Mouse (Mus musculus): Measurements from ENCODE around the gene Lsm7. TPM values are rescaled to one million over a fixed set of nuclear protein-coding genes. Genes with fewer than 3 reads are reported as not detected.

Lsm7 gene
- total and polyA plus RNA-seq, 3 experiments, result 198 to 411 (median 374) TPM

DNA sequence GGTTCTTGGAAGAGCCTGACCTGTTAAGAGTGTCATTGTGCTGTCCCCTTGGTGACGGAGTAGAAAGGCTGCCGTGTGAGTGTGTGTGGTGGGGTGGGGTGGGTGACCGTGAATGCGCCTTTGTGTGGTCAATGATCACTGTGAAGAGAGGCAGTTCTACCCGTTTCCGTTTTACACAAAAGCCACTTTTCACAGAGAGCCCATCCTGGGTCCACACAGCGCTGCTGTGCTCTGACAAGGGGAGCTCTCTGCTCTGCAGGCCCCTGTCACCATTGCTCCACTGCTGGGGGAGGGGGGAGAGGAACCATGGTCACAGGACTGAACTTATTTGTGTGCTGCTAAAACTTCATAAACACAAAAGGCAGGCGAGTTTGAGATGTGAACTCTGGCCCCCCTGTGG is 2.4 kb upstream of the Lsm7 start:
- Histone ChIP-seq H3K9me3 (replicated peaks; ENCODE audit: low read length) (no peaks in the 10 kb centered on the region), H3K27ac (ENCODE audit: insufficient read depth, low read depth) (no peak overlapping the region), H3K4me2 (ENCODE audit: insufficient read depth, low read depth, poor library complexity, severe bottlenecking) (no peak overlapping the region), H3K36me3 (replicated peaks in 1 of 2; ENCODE audit: control insufficient read depth in 1 of 2, insufficient read depth in 1 of 2, low read length in 1 of 2) (peaks cover 24 to 53% of the 10 kb centered on the region in 2 experiments), H3K4me3 (replicated peaks in 1 of 3; ENCODE audit: low read depth in 2 of 3, low read length in 2 of 3, poor library complexity in 1 of 3) (no peak overlapping the region), H3K4me1 (ENCODE audit: control insufficient read depth in 1 of 2, insufficient read depth in 2 of 2) (peaks cover 10 to 34% of the 10 kb centered on the region in 2 experiments), H3K9ac (ENCODE audit: insufficient read depth, low read depth) (no peak overlapping the region), H3K79me2 (replicated peaks; ENCODE audit: control insufficient read depth, extremely low read depth, insufficient read depth, poor library complexity, severe bottlenecking) (peaks cover 16% of the 10 kb centered on the region), H3K27me3 (replicated peaks) (no peaks in the 10 kb centered on the region)
- in situ Hi-C loops (cut with MboI; ENCODE audit: low pct_ligation_motif_present, low pct_unique_long_range_greater_than_20kb, low sequenced_read_pairs) (loop anchor here (5.0 kb wide), 1 partner anchor 35 kb away; no protein-coding TSS in a partner anchor), dilution Hi-C loops (cut with MboI; ENCODE audit: extremely low pct_ligation_motif_present, extremely low pct_unique_long_range_greater_than_20kb, low sequenced_read_pairs) (no loop called here)
- DNase-seq (ENCODE audit: extremely low read depth), result no peak
- TF ChIP-seq RAD21 (IDR thresholded peaks at IDR 0.05; ENCODE audit: low read depth, low read length), result no peak
- TF ChIP-seq MAFK (IDR thresholded peaks at IDR 0.05; ENCODE audit: insufficient replicate concordance, low read length), result no peak
- TF ChIP-seq MAZ (IDR thresholded peaks at IDR 0.05; ENCODE audit: low read depth, low read length), result no peak
- TF ChIP-seq USF2 (conservative IDR thresholded peaks at IDR 0.05; ENCODE audit: low read depth, low read length), result no peak
- TF ChIP-seq EP300 (IDR thresholded peaks at IDR 0.05; ENCODE audit: low read length), result no peak
- no peak for TF ChIP-seq MYC (IDR thresholded peaks at IDR 0.05; ENCODE audit: low read depth, low read length)
- TF ChIP-seq ZKSCAN1 (IDR thresholded peaks at IDR 0.05; ENCODE audit: borderline replicate concordance, low read depth, low read length), result no peak
- no peak for TF ChIP-seq IRF4 (IDR thresholded peaks at IDR 0.05; ENCODE audit: low read depth, low read length)
- no peak for TF ChIP-seq POLR2A (IDR thresholded peaks at IDR 0.05; ENCODE audit: low read depth, low read length)
- TF ChIP-seq ZC3H11A (IDR thresholded peaks at IDR 0.05; ENCODE audit: low read depth, low read length), result no peak

DNA sequence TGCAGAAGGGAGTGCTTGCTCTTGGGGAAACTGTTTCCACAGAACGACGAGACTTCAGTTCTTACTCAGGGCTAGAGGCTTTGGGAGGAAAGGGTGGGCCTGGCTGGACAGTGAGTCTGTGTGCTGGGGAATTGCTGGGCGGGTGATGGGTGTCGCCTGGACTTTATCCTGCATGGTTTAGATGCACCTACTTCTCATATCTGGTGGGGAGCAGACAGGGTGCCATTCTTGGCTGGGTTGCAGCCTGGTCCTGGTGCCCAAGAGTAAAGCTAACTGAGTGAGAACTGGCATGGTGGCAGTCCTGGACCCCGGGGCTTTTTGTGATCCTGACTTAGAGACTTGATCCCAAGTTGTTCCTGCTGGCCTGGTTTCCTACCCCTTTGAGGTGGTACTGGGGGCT is 1.9 kb upstream of the Lsm7 start:
- no peak overlapping the region for H3K4me3 ChIP-seq (replicated peaks in 1 of 3; ENCODE audit: low read depth in 2 of 3, low read length in 2 of 3, poor library complexity in 1 of 3)
- dilution Hi-C loops (cut with MboI; ENCODE audit: extremely low pct_ligation_motif_present, extremely low pct_unique_long_range_greater_than_20kb, low sequenced_read_pairs), result no loop called here
- H3K9me3 ChIP-seq (replicated peaks; ENCODE audit: low read length), result no peaks in the 10 kb centered on the region
- H3K4me2 ChIP-seq (ENCODE audit: insufficient read depth, low read depth, poor library complexity, severe bottlenecking), result no peak overlapping the region
- no peak overlapping the region for H3K9ac ChIP-seq (ENCODE audit: insufficient read depth, low read depth)
- H3K27me3 ChIP-seq (replicated peaks), result no peaks in the 10 kb centered on the region
- H3K27ac ChIP-seq (ENCODE audit: insufficient read depth, low read depth), result no peak overlapping the region
- H3K79me2 ChIP-seq (replicated peaks; ENCODE audit: control insufficient read depth, extremely low read depth, insufficient read depth, poor library complexity, severe bottlenecking), result peaks cover 16% of the 10 kb centered on the region
- peaks cover 24 to 53% of the 10 kb centered on the region in 2 experiments for H3K36me3 ChIP-seq (replicated peaks in 1 of 2; ENCODE audit: control insufficient read depth in 1 of 2, insufficient read depth in 1 of 2, low read length in 1 of 2)
- H3K4me1 ChIP-seq (ENCODE audit: control insufficient read depth in 1 of 2, insufficient read depth in 2 of 2), result peaks cover 10 to 34% of the 10 kb centered on the region in 2 experiments
- no peak for DNase-seq (ENCODE audit: extremely low read depth)
- TF ChIP-seq CTCF (conservative IDR thresholded peaks at IDR 0.05 in 1 of 2, IDR thresholded peaks at IDR 0.05 in 1 of 2; ENCODE audit: low read depth in 2 of 2, low read length in 2 of 2) (no peak), CHD2 (IDR thresholded peaks at IDR 0.05; ENCODE audit: low read length) (no peak), TCF12 (IDR thresholded peaks at IDR 0.05; ENCODE audit: low read depth, low read length) (no peak), RAD21 (IDR thresholded peaks at IDR 0.05; ENCODE audit: low read depth, low read length) (no peak), HCFC1 (IDR thresholded peaks at IDR 0.05; ENCODE audit: low read depth, low read length) (no peak)
- in situ Hi-C loops (cut with MboI; ENCODE audit: low pct_ligation_motif_present, low pct_unique_long_range_greater_than_20kb, low sequenced_read_pairs), result loop anchor here (5.0 kb wide), 1 partner anchor 35 kb away; no protein-coding TSS in a partner anchor

DNA sequence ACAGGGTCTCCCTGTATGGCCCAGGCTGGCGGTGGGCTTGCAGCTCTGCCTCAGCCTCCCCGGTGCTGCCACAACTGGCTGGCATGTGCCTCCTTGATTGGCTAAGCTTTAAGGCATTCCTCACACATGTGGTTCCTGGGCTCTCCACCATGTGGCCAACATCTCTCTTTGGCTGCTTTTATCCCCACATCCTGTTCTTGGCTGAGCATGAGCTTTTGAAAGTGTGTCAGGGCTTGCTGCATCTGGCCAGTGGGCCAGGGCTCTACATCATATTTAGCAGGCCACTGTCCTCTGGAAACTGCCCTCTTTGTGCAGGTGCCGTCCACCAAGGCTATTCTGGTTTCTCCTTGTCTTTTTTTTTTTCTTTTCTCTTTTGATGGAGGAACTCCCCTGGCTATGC is 1.3 kb upstream of the Lsm7 start:
- dilution Hi-C loops (cut with MboI; ENCODE audit: extremely low pct_ligation_motif_present, extremely low pct_unique_long_range_greater_than_20kb, low sequenced_read_pairs), result no loop called here

More for the DNA sequence above, 1.3 kb upstream of the Lsm7 start:
- 0 out of 2 replicates have a peak overlapping the region, but pooled peaks have one; percentile 45 for H3K9ac ChIP-seq (ENCODE audit: insufficient read depth, low read depth)
- no peaks in the 10 kb centered on the region for H3K27me3 ChIP-seq (replicated peaks)
- H3K4me2 ChIP-seq (ENCODE audit: insufficient read depth, low read depth, poor library complexity, severe bottlenecking), result peak overlapping the region; percentile 64
- in situ Hi-C loops (cut with MboI; ENCODE audit: low pct_ligation_motif_present, low pct_unique_long_range_greater_than_20kb, low sequenced_read_pairs), result loop anchor here (5.0 kb wide), 1 partner anchor 34 kb away; no protein-coding TSS in a partner anchor
- H3K79me2 ChIP-seq (replicated peaks; ENCODE audit: control insufficient read depth, extremely low read depth, insufficient read depth, poor library complexity, severe bottlenecking), result peaks cover 16% of the 10 kb centered on the region
- H3K4me1 ChIP-seq (ENCODE audit: control insufficient read depth in 1 of 2, insufficient read depth in 2 of 2), result peaks cover 10 to 34% of the 10 kb centered on the region in 2 experiments
- peak; percentile 71 for TF ChIP-seq MYC (IDR thresholded peaks at IDR 0.05; ENCODE audit: low read depth, low read length)
- peak; percentile 81 for TF ChIP-seq MAX (IDR thresholded peaks at IDR 0.05; ENCODE audit: low read length)
- TF ChIP-seq E2F4 (IDR thresholded peaks at IDR 0.05; ENCODE audit: insufficient replicate concordance, low read depth, low read length), result no peak
- 0 out of 2 replicates have a peak, but pooled peaks have one; percentile 50 for TF ChIP-seq MXI1 (IDR thresholded peaks at IDR 0.05; ENCODE audit: low read depth, low read length)
- TF ChIP-seq ZC3H11A (IDR thresholded peaks at IDR 0.05; ENCODE audit: low read depth, low read length), result no peak
- H3K36me3 ChIP-seq (replicated peaks in 1 of 2; ENCODE audit: control insufficient read depth in 1 of 2, insufficient read depth in 1 of 2, low read length in 1 of 2), result peaks cover 22 to 53% of the 10 kb centered on the region in 2 experiments
- H3K9me3 ChIP-seq (replicated peaks; ENCODE audit: low read length), result no peaks in the 10 kb centered on the region
- DNase-seq (ENCODE audit: extremely low read depth), result peak; percentile 63
- H3K4me3 ChIP-seq (replicated peaks in 1 of 3; ENCODE audit: low read depth in 2 of 3, low read length in 2 of 3, poor library complexity in 1 of 3), result peak overlapping the region in 1 of 3 experiments; percentile 85
- H3K27ac ChIP-seq (ENCODE audit: insufficient read depth, low read depth), result no peak overlapping the region

Measured in CH12.LX (cell line).